Mouse (Mus musculus) midbrain, embryonic 14.5 days (tissue): ENCODE data around the gene Ap4s1. TPM values are rescaled to one million over a fixed set of nuclear protein-coding genes. Genes with fewer than 3 reads are reported as not detected.

Experiments
- ATAC-seq: fragments of 200-750 bp; cut with Nextera tagmentation; 2 replicates; pipeline ENCODE4 v1.8.0; 2017; ENCODE audit warnings: moderate number of reproducible peaks, moderate library complexity; ENCODE audit not compliant: low FRiP score, low TSS enrichment
- DNase-seq: peaks from one replicate; pipeline ENCODE4 v3.0.0-alpha.2; 2015
- H3K27ac ChIP-seq: fragments of 300-500 bp; sonication (generic); replicated peaks from 2 replicates; pipeline ENCODE4 v1.5.1; 2014; ENCODE audit warnings: mild to moderate bottlenecking, low read depth, low read length, moderate library complexity
- H3K27me3 ChIP-seq: fragments of 300-500 bp; sonication (generic); 2 replicates; pipeline ENCODE4 v1.6.1; 2014; ENCODE audit warnings: low read length, control low read depth, mixed read lengths; ENCODE audit not compliant: control insufficient read depth, insufficient read depth
- H3K36me3 ChIP-seq: fragments of 300-500 bp; sonication (generic); 2 replicates; pipeline ENCODE4 v1.6.1; 2014; ENCODE audit warnings: low read length, control low read depth; ENCODE audit not compliant: control insufficient read depth, insufficient read depth
- H3K4me1 ChIP-seq: fragments of 300-500 bp; sonication (generic); 2 replicates; pipeline ENCODE4 v1.6.1; 2014; ENCODE audit warnings: mild to moderate bottlenecking, antibody characterized with exemption, low read length, control low read depth; ENCODE audit not compliant: control insufficient read depth, insufficient read depth
- H3K4me2 ChIP-seq: fragments of 300-500 bp; sonication (generic); 2 replicates; pipeline ENCODE4 v1.6.1; 2014; ENCODE audit warnings: mild to moderate bottlenecking, low read length, moderate library complexity
- H3K4me3 ChIP-seq: fragments of 300-500 bp; sonication (generic); replicated peaks from 2 replicates; pipeline ENCODE4 v1.5.1; 2014; ENCODE audit warnings: low read depth, low read length
- H3K9ac ChIP-seq: fragments of 300-500 bp; sonication (generic); replicated peaks from 2 replicates; pipeline ENCODE4 v1.6.1; 2014; ENCODE audit warnings: mild to moderate bottlenecking, low read length, moderate library complexity
- H3K9me3 ChIP-seq: fragments of 300-500 bp; sonication (generic); 2 replicates; pipeline ENCODE4 v1.6.1; 2016; ENCODE audit warnings: low read length, control low read depth, mixed read lengths; ENCODE audit not compliant: control insufficient read depth
- WGBS: fragments of 180-500 bp; shearing (Covaris S2); extraction: QIAGEN DNeasy Blood & Tissue Kit; methylation state at CpG from one replicate; pipeline ENCODE4 v1.1.7; 2014; 5-methylcytosine and 5-hydroxymethylcytosine counted together
- polyA plus RNA-seq: library from polyadenylated mRNA; unstranded; fragments of >200 nt; fragmentation: Nextera tagmentation; extraction: Ambion mirVana; gene quantifications from 2 replicates; pipeline ENCODE4 v1.2.1, GENCODE M21; 2014

The Ap4s1 gene
- polyA plus RNA-seq, 1 experiment from 2014 or later: 53.9 TPM

DNA sequence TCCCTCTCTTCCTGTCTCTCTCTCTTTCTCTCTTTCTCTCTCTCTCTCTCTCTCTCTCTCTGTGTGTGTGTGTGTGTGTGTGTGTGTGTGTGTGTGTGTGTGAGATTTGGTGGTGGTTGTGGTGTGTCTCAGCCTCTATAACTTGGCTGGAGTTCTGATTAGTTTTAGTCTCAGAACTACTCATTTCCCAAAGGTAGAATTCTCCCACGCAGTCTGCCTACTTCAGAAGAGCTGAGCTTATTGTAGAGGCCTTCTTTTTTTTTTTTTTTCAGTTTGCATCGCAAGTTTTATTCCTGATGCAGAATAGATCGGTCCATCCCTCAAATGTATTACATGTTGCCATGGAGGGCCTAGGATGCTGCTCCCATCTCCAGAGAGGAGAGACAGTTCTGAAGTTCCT is 18.9 kb downstream of the Ap4s1 start:
- Histone ChIP-seq H3K27me3 (no peaks in the 10 kb centered on the region), H3K9ac (no peak overlapping the region), H3K36me3 (no peaks in the 10 kb centered on the region), H3K27ac (no peak overlapping the region), H3K4me2 (no peak overlapping the region), H3K4me3 (no peak overlapping the region), H3K4me1 (no peaks in the 10 kb centered on the region), H3K9me3 (no peaks in the 10 kb centered on the region)
- WGBS: 83% methylated on average over 3 of the region's 3 CpGs
- no peak for DNase-seq
- no peak for ATAC-seq

DNA sequence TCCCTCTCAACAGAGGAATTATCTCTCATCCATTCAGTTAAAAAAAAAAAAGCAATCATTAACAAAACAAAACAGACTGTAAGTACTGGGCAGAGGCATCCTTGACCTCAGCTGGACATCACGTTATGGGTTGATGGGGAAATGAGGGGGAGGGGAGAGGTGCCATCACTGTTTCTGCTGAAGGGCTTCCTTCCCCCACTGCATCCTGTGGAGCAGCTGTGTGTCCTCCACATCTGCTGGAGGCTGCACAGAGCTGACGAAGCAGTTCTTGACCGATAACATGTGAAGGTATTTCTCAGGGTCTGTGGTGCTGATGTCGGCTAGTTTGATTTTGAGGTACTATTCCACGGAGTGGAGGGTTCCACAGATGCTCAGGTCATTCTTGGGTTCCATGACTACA is 19.3 kb downstream of the Ap4s1 start:
- no peaks in the 10 kb centered on the region for H3K27me3 ChIP-seq
- no peak for ATAC-seq
- no peaks in the 10 kb centered on the region for H3K36me3 ChIP-seq
- H3K27ac ChIP-seq: no peak overlapping the region
- H3K9me3 ChIP-seq: no peaks in the 10 kb centered on the region
- no peak overlapping the region for H3K4me2 ChIP-seq
- 83% methylated on average over 5 of the region's 5 CpGs for WGBS
- H3K9ac ChIP-seq: no peak overlapping the region
- no peaks in the 10 kb centered on the region for H3K4me1 ChIP-seq
- no peak overlapping the region for H3K4me3 ChIP-seq
- DNase-seq: no peak

DNA sequence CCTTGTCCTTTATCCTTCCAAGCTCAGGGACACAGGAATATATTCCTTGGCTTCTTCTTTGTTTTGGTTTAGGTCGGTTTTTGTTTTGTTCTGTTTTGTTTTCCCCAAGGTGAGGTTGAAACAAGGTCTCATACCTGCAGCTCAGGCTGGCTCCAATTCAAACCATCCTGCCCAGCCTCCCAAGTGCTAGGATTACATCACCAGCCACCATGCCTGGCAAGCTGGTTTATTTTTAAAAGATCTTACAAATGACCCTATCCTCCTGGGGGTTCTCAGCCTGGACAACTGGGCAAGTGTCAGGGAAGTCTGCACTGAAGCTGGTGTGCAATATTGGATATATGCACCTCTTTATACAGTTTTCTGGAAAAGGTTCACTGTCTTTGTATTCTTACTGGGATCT is 21.9 kb downstream of the Ap4s1 start:
- no peaks in the 10 kb centered on the region for H3K27me3 ChIP-seq
- no peak for DNase-seq
- H3K4me3 ChIP-seq: no peak overlapping the region
- WGBS: 83% methylated on average over 1 of the region's 1 CpGs
- no peaks in the 10 kb centered on the region for H3K4me1 ChIP-seq
- no peaks in the 10 kb centered on the region for H3K9me3 ChIP-seq
- no peak overlapping the region for H3K9ac ChIP-seq
- no peaks in the 10 kb centered on the region for H3K36me3 ChIP-seq
- H3K4me2 ChIP-seq: no peak overlapping the region
- no peak overlapping the region for H3K27ac ChIP-seq
- no peak for ATAC-seq

DNA sequence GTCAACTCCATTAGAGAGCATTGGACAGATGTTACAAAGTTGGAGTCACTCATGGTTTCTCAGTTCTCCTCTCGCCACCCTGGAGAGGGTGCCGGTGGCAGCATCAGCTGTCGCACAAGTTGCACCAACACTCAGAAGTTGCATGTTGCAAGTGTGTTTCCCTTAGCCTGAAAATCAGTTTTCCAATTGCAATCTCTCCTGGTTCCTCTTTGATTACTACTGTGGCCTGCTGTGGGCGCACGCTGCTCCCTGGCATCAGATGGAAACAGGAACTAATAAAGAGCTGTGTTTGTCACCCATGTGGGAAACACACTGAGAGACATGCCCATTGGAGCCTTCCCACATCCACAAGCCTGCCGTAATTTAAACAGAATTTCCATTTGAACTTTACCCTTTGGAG is 27.8 kb downstream of the Ap4s1 start:
- H3K4me1 ChIP-seq: no peaks in the 10 kb centered on the region
- H3K27ac ChIP-seq: no peak overlapping the region
- ATAC-seq: no peak
- H3K9ac ChIP-seq: no peak overlapping the region
- no peak for DNase-seq
- no peaks in the 10 kb centered on the region for H3K36me3 ChIP-seq
- no peak overlapping the region for H3K4me3 ChIP-seq
- 94% methylated on average over 6 of the region's 6 CpGs for WGBS
- no peak overlapping the region for H3K4me2 ChIP-seq
- H3K27me3 ChIP-seq: no peaks in the 10 kb centered on the region
- no peaks in the 10 kb centered on the region for H3K9me3 ChIP-seq

DNA sequence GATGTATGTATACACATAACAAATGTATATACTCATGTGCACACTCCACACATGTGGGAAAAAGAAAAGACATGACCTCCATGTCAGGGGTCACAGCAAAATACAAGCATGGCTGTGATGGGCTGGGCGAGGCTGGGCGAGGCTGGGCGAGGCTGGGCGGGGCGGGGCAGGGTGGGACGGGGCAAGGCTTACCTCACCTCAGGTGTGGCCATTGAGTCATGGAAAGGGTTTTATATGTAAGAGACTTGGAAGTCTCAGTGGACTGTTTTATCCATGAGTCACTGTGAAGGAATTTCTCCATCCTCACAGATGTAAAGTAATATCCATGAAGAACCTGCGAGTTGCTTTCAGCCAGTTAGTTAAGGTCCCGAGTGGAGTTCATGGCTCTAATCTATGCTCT is 31.0 kb downstream of the Ap4s1 start:
- no peaks in the 10 kb centered on the region for H3K4me1 ChIP-seq
- no peak overlapping the region for H3K4me2 ChIP-seq
- no peaks in the 10 kb centered on the region for H3K36me3 ChIP-seq
- no peak for DNase-seq
- no peak overlapping the region for H3K27ac ChIP-seq
- no peaks in the 10 kb centered on the region for H3K9me3 ChIP-seq
- WGBS: 93% methylated on average over 8 of the region's 8 CpGs
- no peaks in the 10 kb centered on the region for H3K27me3 ChIP-seq
- H3K9ac ChIP-seq: no peak overlapping the region
- H3K4me3 ChIP-seq: no peak overlapping the region
- no peak for ATAC-seq

DNA sequence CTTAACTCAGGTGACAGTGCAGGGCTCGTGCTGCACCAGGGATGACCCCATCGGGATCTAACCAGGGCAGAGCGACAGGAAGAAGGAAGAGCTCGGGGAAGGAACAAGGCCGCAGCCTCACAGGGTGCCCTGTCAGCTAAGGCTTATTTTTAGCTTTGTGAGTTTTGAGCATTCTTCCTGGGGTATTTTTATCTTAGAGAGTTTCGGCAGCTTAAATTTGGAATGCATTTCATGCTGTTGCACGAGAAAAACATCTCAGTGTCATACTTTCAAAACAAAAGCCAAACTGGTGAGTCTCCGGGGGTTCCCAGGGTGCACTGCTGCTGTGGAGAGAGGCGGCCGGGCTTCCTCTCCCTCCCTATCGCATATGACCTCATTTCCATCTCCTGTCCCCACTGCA is 38.2 kb downstream of the Ap4s1 start:
- no peaks in the 10 kb centered on the region for H3K4me1 ChIP-seq
- H3K27ac ChIP-seq: no peak overlapping the region

DNA sequence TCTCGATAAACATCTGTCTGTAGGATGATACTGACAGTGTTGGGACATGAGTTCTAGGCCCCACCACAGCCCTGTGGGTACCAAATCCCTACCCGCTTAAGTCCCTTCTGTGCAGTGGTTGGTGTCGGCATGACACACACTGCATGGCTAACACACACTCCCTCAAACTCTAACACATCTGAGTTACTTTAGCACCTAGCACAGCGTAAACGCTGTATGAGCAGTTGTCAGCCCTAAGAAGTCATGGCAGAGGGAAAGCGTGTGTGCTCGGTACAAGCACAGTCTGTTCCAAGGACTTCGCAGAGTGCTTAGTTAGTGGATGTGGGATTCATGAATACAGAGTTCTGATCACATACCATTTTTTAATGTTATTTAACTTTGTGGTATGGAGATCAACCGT is 39.0 kb downstream of the Ap4s1 start:
- no peak for ATAC-seq
- H3K27me3 ChIP-seq: no peaks in the 10 kb centered on the region
- no peaks in the 10 kb centered on the region for H3K9me3 ChIP-seq
- 97% methylated on average over 9 of the region's 9 CpGs for WGBS
- peaks cover 8% of the 10 kb centered on the region; the same call in 1 of the 2 replicates for H3K36me3 ChIP-seq
- H3K9ac ChIP-seq: no peak overlapping the region
- 0 out of 2 replicates have a peak overlapping the region, but pooled peaks have one; percentile 20 for H3K27ac ChIP-seq
- H3K4me3 ChIP-seq: no peak overlapping the region
- no peak for DNase-seq
- H3K4me2 ChIP-seq: no peak overlapping the region
- H3K4me1 ChIP-seq: no peaks in the 10 kb centered on the region

More for the DNA sequence above, 38.2 kb downstream of the Ap4s1 start:
- Histone ChIP-seq H3K4me2 (no peak overlapping the region), H3K27me3 (no peaks in the 10 kb centered on the region), H3K4me3 (no peak overlapping the region), H3K36me3 (peaks cover 8% of the 10 kb centered on the region; the same call in 1 of the 2 replicates), H3K9me3 (no peaks in the 10 kb centered on the region), H3K9ac (no peak overlapping the region)
- no peak for ATAC-seq
- no peak for DNase-seq
- WGBS: 83% methylated on average over 11 of the region's 11 CpGs

DNA sequence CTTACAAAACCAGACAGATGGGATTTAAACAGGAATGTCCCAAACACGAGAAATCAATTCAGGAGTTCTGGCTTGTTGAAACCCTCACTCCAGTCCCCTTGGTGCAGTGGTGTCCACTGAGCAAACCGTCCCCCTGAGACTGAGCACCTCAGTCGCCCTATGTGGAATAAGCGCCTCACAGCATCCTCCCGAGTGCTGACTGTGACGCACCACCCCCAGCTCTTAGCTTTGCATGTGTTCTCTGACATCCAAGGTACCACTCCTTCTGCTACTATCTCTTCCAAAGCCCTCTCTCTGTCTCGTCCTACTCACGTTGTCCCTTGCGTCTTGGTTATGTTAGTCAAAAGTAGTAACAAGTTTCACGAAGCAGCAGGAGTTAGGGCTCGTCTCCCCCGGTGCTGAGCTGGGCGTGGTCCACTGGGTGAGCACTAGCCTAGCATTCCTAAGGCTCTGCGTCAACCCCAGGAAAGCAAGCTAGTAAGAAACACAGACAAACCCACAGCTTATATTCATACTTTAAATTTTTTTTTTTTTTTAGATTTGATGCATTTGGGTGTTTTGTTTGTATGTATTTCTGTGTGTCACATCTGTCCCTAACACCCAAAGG is 43.9 kb downstream of the Ap4s1 start:
- ATAC-seq (no peak), DNase-seq (no peak)

DNA sequence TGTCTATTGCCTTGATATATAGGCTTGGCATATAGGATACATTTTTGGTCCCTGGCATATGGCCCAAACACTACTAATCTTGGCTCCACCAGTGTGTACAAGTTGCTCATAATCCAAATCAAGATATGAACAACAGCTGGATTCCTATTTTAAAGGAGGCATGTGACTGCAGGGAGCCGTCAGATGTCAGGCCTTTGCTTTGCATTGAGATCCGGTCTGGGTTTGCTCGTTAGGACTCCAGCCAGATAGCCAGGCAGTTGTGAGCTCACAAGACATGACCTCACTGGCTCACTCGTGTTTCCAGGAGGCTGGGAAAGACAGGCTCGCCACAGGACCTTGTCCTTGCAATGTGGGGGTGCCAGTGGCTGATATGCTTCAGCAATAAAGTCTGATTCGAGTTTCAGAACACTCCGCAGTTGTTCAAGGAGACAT is 45.0 kb downstream of the Ap4s1 start:
- H3K4me2 ChIP-seq: no peak overlapping the region
- H3K9me3 ChIP-seq: no peaks in the 10 kb centered on the region
- H3K9ac ChIP-seq: no peak overlapping the region
- ATAC-seq (no peak), DNase-seq (no peak)
- H3K27me3 ChIP-seq: no peaks in the 10 kb centered on the region
- no peak overlapping the region for H3K27ac ChIP-seq
- 67% methylated on average over 7 of the region's 7 CpGs for WGBS
- H3K4me3 ChIP-seq: no peak overlapping the region
- no peaks in the 10 kb centered on the region for H3K4me1 ChIP-seq
- peaks cover 3% of the 10 kb centered on the region; the same call in 1 of the 2 replicates for H3K36me3 ChIP-seq

More for the DNA sequence above, 43.9 kb downstream of the Ap4s1 start:
- WGBS: 86% methylated on average over 14 of the region's 14 CpGs
- Histone ChIP-seq H3K4me3 (no peak overlapping the region), H3K9me3 (no peaks in the 10 kb centered on the region), H3K4me2 (no peak overlapping the region), H3K36me3 (peaks cover 5% of the 10 kb centered on the region; the same call in 1 of the 2 replicates), H3K9ac (no peak overlapping the region), H3K4me1 (no peaks in the 10 kb centered on the region), H3K27ac (no peak overlapping the region), H3K27me3 (no peaks in the 10 kb centered on the region)
